Mouse (Mus musculus): ENCODE data around the gene Abat. TPM values are rescaled to one million over a fixed set of nuclear protein-coding genes. Genes with fewer than 3 reads are reported as not detected.

The Abat gene
- total RNA-seq, 2 experiments from 2014 or later = not detected

DNA sequence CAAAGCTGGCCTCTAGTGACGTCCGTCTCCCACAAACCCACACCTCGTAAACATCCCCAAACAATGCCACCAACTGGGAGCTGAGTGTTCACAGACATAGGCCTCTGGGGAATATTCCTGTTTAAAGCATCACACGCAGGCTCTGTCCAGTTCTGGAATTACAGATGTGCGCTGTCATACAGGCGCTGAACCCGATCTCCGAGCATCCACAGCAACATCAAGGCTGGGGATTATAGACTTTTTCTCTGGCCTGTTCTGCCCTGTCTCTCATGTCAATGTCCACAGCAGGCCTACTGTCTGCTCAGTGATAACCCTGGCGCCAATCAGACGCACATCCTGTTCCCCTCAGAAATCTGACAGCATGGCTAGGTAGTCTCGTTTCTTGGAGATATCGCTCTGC is 57.1 kb downstream of the Abat start:
- ATAC-seq (replicated peaks; ENCODE audit: poor library complexity, severe bottlenecking) = no peak

DNA sequence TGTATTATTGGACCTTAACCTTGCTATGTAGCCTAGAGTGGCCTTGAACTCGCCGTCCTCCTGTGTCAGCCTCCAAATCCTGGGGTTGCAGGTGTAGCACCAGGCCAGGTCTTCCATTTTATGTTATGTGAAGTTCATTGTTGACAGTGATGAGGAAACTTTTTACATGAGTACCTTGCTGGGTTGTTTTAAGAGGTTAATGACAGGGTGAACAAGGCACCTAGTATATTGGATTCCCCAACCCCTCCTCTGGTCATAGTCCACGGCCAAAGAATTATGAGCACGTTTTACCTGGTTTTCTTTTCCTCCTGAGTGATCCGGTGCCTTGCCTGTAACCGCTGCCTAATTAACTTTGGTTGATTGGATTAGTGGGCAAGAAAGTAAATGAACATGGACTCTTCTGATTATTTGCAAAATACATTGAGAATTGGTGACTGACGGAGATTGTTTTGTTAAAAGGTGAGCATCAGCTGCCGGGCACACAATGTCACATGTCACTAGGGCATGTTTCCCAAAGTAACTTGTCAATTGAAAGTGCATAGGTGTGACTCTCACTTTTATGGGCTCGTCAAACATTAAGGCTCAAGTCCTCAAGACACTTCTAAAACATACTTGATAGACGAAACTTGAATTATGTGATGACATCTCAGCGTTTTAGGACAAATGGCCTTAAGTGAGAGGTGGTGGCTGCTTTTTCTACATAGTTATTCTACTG is 57.8 kb downstream of the Abat start:
- no peak for ATAC-seq (replicated peaks; ENCODE audit: poor library complexity, severe bottlenecking)

DNA sequence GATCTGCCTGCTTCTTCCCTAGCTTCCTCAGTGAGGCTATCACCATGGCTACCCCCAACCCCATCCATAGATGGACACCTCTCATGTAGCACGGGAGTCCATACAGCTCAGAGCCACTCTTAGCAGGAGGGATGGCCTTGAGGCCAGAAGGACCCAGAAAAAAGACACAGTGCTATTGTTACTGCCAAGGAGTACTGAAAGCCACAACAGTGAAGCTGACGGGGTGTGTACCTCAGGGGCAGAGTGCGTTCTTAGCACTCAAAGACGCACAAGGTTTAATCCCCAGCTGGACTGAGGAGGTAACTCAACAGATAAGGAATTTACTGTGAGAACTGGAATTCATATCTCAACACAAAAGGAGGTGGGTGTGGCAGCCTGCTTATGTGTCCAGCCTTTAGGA is 59.8 kb downstream of the Abat start:
- no peak for ATAC-seq (replicated peaks; ENCODE audit: poor library complexity, severe bottlenecking)

- ATAC-seq (replicated peaks; ENCODE audit: poor library complexity, severe bottlenecking) = no peak
Observed at GRCm38 (mm10) chr16:8573751-8574150, 60.5 kb downstream of the Abat start.

GRCm38 (mm10) chr16:8574316-8574715 is 61.1 kb downstream of the Abat start:
- ATAC-seq (replicated peaks; ENCODE audit: poor library complexity, severe bottlenecking) = no peak

DNA sequence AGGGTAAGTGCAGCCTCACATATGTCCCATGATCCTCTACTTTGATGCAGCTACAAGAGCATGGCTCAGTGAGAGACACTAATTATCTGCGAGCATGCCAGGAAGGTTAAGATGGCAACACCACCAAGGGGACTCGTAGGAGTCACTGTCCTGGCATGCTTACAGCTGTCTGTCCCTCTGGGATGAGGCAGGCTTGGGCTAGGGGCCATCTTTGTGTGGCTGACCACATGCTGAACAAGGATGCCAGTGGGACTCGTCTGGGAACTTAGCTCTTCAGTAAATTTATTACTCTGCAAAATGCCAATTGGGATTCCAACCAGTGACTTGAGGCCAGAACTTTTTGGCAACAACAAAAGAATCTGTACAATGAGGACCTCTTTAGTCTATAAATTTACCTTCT is 62.9 kb downstream of the Abat start:
- no peak for ATAC-seq (replicated peaks; ENCODE audit: poor library complexity, severe bottlenecking)

DNA sequence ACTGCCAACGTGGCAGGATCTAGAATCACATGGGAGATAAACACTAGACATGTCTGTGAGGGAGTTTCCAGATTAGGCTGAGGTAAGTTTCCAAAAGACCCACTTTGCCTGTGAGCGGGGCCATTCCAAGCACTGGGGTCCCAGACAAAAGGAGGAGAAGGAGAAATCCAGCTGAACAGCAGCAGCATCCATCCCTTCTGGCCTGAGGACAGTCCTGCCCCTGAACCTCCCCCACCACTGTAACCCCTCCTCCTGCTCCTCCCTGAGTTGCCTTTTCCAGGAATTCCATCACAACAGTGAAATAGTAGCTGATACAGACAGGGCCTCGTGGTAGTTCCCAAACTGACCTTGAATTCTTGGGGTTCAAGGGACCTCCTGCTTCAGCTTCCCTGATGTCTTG is 63.7 kb downstream of the Abat start:
- ATAC-seq (replicated peaks; ENCODE audit: poor library complexity, severe bottlenecking) = no peak

GRCm38 (mm10) chr16:8578326-8578725 is 65.1 kb downstream of the Abat start:
- ATAC-seq (replicated peaks; ENCODE audit: poor library complexity, severe bottlenecking) = no peak

DNA sequence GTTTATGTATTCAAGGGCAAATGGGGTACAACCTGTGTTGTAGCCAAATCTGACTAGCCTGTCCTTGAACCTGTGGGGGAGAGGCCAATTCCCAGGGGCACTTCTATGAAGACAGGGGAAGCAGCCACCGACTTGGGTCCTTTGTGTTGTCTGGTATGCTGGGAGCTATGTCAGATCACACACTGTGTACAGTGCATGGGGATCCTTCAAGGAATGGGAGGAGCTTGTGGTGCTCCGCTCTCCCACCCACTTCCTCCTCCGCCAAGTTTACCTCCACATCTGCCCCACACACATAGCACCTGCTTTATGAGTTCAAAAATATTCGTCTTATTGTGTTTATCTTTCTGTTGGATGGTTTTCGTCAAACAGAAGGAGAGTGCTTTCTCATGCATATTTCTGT is 66.3 kb downstream of the Abat start:
- ATAC-seq (replicated peaks; ENCODE audit: poor library complexity, severe bottlenecking) = no peak

DNA sequence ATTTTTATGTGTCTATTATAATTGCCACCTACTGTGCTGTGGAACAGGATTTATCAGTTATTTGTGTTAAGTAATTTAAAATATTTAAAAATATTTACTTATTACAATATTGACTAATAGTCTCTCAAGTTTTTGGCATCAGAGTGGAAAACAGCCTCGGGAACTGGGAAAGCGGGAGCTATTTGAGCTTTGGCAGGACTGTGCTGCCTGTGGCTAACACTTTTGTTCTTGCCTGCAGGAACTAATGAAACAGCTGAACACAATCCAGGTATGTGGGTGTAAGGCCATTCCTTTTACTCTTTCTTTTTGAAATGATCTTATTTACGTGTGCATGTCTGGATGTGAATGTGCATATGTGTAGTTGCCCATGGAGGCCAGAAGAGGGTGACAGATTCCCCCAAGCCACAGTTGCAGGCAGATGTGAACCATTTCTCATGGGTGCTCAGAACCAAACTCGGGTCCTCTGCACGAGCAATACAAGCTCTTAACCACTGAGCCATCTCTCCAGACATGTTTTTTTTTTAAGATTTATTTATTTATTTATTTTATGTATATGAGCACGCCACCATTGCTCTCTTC is 68.5 kb downstream of the Abat start:
- no peak for ATAC-seq (replicated peaks; ENCODE audit: poor library complexity, severe bottlenecking)

- no peak for ATAC-seq (replicated peaks; ENCODE audit: poor library complexity, severe bottlenecking)
Observed at GRCm38 (mm10) chr16:8582579-8583295, 69.5 kb downstream of the Abat start.

GRCm38 (mm10) chr16:8584248-8584647 is 71.0 kb downstream of the Abat start:
- ATAC-seq (replicated peaks; ENCODE audit: poor library complexity, severe bottlenecking) = no peak

GRCm38 (mm10) chr16:8585056-8585455 is 71.8 kb downstream of the Abat start:
- ATAC-seq (replicated peaks; ENCODE audit: poor library complexity, severe bottlenecking) = no peak

DNA sequence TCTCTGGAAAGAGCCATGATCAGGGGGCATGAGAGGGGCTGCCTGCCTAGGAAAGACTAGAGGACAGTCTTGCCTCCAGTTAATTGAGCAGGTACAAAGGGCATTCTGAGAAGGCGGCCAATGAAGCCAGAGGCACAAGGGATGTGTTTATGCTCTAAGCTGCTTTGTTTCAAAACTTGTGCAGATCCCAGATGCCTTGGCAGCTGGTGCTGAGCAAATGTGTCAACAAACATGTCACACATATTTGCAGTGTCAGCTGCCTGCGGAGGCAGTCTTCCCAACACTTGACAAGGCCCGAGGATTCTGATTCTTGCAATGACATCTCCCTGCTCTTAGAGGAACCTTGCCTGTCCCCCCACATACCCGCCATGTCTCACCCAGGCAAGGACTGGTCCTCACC is 82.2 kb downstream of the Abat start:
- no peak for ATAC-seq (replicated peaks; ENCODE audit: poor library complexity, severe bottlenecking)

GRCm38 (mm10) chr16:8596336-8596735 is 83.1 kb downstream of the Abat start:
- ATAC-seq (replicated peaks; ENCODE audit: poor library complexity, severe bottlenecking) = no peak

DNA sequence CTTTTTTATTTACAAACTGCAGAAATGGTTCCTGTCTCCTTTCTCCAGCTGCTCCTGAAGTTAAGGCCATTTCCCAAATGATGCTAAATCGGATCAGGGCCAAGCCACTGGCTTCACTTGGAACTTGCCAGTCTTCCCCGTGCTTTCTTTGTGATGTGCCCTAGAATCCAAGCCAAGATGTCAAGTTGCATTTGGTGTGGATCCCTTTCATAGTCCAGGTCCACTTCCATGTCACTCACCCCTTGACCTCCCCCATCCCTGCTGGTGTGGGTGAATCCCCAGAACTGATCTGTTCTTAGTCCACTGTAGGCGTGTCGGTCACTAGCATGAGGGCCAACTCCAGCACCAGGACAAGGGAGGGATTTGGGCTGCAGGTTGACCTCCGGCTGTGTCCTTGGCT is 84.3 kb downstream of the Abat start:
- ATAC-seq (replicated peaks; ENCODE audit: poor library complexity, severe bottlenecking) = no peak

DNA sequence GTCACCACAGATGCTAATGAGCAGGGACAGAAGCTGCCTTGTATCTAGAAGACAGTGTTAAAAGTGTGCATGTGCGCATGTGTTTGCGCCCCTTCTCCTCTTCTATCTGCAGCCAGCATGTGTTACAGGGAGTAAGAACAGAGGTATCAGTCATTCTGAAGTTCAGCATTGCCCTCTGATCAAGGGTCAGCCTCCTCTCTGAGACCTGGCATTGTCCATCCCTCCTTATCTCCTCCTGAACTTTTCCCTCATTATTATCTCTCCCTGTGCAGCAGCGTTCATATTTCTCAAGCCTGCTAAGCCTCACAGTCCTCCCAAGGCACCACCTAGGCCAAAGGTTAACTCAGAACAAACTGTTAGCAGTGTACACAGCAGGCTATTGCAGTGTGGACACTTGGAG is 90.6 kb downstream of the Abat start:
- no peak for ATAC-seq (replicated peaks; ENCODE audit: poor library complexity, severe bottlenecking)

GRCm38 (mm10) chr16:8610397-8610796 is 97.2 kb downstream of the Abat start:
- no peak for ATAC-seq (replicated peaks; ENCODE audit: poor library complexity, severe bottlenecking)

GRCm38 (mm10) chr16:8612214-8613005 is 99.2 kb downstream of the Abat start:
- no peak for ATAC-seq (replicated peaks; ENCODE audit: poor library complexity, severe bottlenecking)

- ATAC-seq (replicated peaks; ENCODE audit: poor library complexity, severe bottlenecking) = no peak
Observed at GRCm38 (mm10) chr16:8613039-8613438, 99.8 kb downstream of the Abat start.

GRCm38 (mm10) chr16:8613447-8613846 is 100.2 kb downstream of the Abat start:
- no peak for ATAC-seq (replicated peaks; ENCODE audit: poor library complexity, severe bottlenecking)

Measured in granulocyte monocyte progenitor cell, adult 5-6 weeks (primary cell).